Mouse (Mus musculus): Measurements from ENCODE around the gene Tns1.

GRCm38 (mm10) chr1:73923185-73923584 lies 201.1 kb downstream of the Tns1 start:
- no peak for TF ChIP-seq SMC3 (IDR thresholded peaks at IDR 0.05; ENCODE audit: low read depth, low read length)
- TF ChIP-seq CTCF (conservative IDR thresholded peaks at IDR 0.05 in 1 of 2, IDR thresholded peaks at IDR 0.05 in 1 of 2; ENCODE audit: low read depth in 2 of 2, low read length in 2 of 2), result no peak
- no peak for TF ChIP-seq MYC (IDR thresholded peaks at IDR 0.05; ENCODE audit: low read depth, low read length)
- no peak for TF ChIP-seq ZKSCAN1 (IDR thresholded peaks at IDR 0.05; ENCODE audit: borderline replicate concordance, low read depth, low read length)
- no peak for TF ChIP-seq GABPA (IDR thresholded peaks at IDR 0.05; ENCODE audit: insufficient replicate concordance, low read depth, low read length)
- no peak for TF ChIP-seq TCF12 (IDR thresholded peaks at IDR 0.05; ENCODE audit: low read depth, low read length)
- no peak for TF ChIP-seq ZC3H11A (IDR thresholded peaks at IDR 0.05; ENCODE audit: low read depth, low read length)

All from CH12.LX (cell line).